Mouse (Mus musculus): Measurements from ENCODE around the gene Tmc6.

Tmc6 gene

DNA sequence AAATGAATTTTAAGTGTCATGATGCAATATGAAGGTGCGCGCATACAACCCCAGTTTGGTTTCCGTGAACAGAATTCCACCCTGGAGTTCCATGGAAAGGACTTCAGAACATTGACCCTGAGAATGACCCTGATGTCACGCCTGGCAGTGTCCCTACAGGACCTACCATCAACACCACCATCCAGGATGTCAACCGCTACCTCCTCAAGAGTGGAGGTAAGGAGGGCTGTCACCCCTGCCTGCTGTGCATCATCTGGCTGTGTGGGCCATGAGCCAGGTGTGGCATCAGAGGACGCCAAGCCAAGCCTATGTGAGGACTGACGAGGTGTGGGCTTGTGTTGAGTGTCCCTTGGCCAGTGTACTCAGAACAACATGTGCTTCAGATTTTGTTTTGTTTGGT is 26.1 kb downstream of the Tmc6 start:
- 97% methylated on average over 7 of the region's 7 CpGs for WGBS

DNA sequence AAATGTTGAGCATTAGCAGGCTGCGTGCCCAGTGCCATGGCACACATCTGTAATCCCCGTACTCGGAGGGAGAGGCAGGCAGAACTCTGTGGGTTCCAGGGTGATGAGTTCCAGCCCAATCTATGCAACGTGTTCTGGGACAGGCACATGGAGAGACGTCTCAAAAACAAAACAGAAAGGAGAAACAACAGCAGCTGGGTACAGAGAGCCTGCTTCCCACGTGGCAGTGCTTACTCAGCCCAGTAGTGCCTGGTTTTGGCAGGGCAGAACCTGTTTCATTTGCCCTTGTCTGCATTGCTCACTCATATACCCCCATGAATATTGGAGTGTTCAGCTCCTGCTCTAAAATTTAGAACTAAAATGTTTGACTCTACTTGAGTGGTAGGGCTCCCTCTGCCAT is 30.5 kb downstream of the Tmc6 start:
- WGBS = 53% methylated on average over 6 of the region's 6 CpGs

DNA sequence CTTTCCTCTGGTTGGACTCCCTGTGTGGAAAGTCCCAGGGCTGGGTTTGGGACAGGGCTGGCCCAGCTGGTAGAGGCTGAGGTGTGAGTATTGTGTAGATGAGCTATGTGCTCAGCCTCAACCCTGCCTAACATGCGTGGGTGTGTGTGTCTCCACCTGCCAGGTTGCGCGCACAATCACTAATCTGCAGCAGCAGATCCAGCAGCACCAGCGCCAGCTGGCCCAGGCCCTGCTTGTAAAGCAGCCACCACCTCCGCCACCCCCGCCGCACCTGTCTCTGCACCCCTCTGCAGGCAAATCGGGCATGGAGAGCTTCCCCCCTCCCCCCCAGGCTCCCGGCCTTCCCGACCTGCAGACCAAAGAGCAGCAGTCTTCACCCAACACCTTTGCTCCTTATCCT is 32.6 kb downstream of the Tmc6 start:
- 51% methylated on average over 10 of the region's 10 CpGs for WGBS

DNA sequence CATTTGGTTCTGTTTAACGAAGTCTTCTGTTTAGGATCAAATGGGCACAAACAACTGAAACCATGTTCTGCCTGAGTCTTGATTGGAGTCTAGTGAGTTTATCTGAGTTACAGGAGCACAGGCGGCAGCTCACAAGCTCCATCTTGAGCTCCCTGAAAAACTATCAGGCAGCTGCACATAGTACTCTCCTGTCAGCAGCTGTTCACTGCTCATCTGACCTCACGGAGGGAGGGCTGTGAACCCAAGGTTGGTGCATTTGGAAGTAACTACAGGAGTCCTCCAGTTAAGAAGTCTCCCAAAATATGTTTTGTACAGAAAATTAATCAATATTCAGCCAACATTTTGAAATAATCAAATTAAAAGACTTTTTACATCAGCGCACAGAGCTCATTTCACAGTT is 33.4 kb downstream of the Tmc6 start:
- WGBS = 76% methylated on average over 4 of the region's 4 CpGs

DNA sequence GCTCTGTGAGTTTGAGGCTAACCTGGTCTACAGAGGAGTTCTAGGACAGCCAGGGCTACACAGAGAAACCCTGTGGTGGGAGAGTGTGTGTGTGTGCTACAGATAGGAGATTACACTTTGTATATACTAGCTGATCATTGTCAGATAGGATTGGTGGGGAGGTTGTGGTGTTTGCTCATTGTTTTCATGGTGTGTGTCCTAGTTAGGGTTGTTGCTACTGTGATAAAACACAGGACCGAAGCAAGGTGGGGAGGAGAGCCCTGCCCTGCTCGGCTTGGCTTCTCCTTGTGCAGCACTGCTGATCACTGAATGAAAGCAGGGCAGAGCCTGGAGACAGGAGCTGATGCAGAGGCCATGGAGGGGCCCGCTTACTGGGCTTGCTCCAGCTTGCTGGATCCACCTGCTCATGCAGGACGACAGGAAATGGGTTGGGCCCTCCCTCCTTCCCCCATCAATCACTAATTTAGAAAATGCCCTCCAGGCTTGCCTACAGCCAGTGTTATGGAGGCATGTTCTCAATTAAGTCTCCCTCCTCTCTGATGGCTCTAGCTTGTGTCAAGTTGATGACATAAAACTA is 38.5 kb downstream of the Tmc6 start:
- WGBS = 83% methylated on average over 4 of the region's 4 CpGs

DNA sequence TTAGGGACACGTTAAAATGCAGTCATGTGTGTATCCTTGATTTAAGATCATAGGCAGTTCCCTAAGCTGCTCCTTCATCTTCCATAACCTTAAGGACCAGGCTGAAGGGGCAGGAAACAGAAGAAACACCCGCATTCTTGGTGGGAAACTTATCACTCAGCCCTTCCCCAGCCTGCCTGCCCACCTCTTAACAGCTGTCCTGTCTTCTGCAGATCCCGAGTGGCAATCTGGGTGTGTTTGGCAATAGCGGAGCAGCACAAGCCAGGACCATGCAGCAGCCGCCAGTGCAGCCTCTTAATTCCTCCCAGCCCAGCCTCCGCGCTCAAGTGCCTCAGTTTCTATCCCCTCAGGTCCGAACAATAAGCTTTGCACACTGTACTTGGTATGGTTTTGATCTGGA is 39.3 kb downstream of the Tmc6 start:
- 62% methylated on average over 8 of the region's 8 CpGs for whole genome bisulfite sequencing

DNA sequence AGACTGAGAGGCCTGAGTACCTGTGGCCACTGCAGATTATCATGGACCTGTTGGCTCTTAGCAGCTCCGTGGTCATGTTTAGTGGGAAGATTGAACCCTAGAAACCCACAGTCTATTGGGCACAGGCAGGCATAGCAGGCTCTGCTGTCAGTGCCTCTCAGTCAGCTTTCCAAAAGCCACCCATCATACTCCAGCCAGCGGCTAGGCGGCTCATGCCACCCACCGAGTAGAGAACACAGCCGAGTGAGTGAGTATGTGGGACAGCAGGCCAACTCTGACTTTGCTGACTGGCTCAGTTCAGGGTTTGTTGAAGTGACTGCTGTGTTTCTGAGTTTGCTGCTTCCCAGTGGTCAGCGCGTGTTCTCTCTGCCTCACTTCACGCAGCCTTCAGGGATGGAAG is 39.8 kb downstream of the Tmc6 start:
- WGBS = 66% methylated on average over 8 of the region's 8 CpGs

DNA sequence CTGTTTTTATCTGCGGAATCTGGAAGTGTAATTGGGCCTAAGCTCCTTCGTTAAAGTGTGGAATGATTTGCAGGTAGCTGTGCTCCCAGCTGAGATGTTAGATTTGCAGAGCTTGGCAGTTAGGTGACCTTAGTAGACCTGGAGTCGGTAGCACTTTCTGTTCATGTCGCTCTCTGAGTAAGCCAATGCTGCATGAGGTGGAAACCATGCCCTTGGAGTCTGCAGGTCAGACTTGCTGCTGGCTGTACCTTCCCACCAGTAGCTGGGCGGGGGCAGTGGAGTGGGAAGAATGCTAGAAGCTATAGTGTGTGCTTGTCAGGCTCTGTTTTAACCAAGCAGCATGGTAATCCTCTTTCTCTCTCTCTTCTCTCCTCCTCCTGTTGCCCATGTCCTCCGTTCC is 40.9 kb downstream of the Tmc6 start:
- 78% methylated on average over 6 of the region's 6 CpGs for whole genome bisulfite sequencing

DNA sequence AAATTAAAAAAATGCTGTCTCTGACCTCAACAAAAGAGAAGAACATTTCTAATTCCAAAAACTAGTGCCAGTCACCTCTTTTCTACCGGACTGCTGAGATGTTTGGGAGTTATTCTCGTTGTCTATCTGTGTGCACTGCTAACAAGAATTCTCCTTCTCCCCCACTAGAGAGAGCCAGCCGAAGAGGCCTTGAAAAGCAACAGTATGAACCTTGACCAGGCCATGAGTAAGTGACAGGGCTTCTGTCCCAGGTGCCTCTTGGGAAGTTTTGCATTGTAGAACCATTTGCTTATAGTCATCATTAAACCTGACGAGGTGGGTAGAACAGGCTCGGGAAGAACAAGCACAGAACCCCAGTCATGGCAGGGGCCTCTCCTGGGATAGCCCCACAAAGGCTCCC is 43.9 kb downstream of the Tmc6 start:
- WGBS = 89% methylated on average over 5 of the region's 5 CpGs

DNA sequence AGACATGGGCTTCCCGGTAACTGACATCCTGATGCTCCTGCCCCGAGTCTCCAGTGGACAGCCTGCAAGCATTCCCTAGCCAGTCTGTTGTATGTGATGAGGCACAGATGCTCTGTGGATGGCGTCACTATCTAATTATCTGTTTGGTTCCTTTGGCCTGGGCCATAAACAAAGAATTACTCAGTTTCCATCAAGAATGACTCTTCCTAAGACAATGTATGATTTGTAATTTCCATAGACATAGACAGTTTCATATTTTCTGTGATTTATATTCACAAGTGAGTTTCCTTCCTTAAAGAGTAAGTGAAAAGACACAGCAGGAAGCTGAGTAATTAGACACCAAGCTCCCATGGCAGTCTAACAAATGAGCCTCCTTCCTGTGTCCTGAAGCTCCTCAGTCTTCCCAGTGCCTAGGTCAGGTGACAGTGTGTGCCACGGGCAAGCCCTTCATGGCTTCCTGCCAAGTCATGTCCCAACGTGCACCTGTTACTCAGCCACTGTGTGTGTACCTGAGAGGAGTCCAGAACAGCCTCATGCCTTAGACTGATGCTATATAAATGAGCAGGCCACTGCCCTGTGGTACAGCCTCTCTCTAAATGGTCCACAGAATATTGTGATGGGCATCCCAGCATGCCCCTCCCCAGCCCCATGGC is 45.8 kb downstream of the Tmc6 start:
- WGBS = 49% methylated on average over 5 of the region's 5 CpGs

DNA sequence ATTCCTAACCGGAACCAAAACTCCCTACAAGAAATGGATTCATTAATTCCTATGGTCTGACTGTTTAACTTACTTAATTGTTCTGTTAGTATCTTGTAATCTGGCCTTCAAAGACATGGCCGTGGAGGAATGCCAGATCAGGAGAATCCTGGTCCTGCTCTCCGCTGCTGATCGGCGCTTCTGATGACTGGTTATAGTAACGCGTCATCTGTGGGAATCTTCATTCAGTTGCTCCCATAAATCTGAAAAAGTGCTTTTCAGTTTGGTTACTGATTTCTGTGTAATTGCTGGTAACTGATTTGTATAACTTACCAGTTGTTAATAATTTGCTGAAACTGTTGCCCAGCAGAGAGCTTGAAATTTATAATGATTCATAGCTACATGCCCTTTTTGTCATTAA is 50.5 kb downstream of the Tmc6 start:
- 84% methylated on average over 7 of the region's 7 CpGs for WGBS

DNA sequence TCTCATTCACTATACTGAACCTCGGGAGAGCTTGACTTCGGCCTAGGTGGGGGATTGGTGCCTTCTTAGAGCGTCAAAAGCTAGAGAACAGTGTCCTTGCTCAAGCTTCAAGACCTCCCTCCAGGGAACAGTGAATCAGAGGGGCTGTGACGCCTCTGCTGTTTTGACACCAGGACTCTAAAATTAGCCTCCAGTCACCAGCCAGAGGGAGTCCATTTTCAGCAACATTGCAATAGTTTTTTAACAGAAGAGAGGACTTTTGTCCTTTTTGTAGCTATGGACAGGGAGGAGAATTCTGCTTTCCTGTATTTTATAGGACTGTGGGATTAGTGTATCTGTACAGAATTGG is 51.5 kb downstream of the Tmc6 start:
- 52% methylated on average over 4 of the region's 4 CpGs for whole genome bisulfite sequencing

DNA sequence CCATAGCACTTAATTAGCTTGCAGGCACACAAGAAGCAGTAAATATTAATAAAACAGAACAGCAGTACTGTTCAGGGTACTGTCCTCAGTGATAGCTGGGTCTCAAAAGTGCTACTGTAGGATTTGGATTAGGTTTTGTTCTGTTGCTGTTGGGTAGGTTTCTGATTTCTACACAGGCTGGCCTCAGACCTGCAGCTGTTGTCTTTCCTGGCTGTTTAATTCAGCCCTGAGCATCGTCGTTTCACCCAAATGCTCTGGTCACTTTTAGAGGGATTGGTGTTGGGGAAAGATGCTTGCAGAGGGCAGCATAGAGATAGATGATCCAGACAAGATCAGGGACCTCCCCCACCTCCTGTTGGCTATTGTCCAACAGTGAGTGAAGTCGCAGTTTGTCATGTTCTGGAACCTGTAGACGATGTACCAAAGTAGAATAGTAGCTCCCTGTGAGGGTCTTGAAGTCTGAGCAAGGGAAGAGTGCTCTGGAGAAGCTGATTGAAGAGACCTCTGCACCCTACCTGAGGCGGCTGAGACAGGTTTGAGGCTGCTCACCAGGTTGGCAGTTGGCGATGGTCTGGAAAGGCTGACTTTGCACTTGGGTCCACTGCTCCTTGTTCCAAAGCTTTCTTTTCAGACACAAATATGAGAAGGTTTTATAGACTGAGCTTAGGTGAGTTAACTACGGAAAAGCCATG is 52.1 kb downstream of the Tmc6 start:
- WGBS = 68% methylated on average over 7 of the region's 7 CpGs

DNA sequence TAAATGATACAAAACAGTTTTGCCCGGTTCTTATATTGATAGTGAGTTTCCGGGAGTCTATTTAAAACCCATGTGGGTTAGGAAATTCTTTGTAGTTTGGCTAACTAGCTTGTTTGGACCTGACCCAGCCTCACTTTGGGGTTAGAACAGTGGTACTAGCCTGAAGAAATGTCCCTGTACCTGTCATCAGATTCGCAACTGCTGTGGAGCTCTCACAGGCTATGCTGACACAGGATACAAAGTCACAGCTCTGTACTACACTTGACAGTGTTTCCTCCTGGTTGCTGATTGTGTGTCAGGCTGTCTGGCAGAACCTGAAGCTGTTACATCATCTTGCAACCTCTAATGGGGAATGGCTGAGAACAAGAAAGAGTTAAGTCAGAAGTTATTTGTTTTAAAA is 52.7 kb downstream of the Tmc6 start:
- WGBS = 47% methylated on average over 3 of the region's 3 CpGs

DNA sequence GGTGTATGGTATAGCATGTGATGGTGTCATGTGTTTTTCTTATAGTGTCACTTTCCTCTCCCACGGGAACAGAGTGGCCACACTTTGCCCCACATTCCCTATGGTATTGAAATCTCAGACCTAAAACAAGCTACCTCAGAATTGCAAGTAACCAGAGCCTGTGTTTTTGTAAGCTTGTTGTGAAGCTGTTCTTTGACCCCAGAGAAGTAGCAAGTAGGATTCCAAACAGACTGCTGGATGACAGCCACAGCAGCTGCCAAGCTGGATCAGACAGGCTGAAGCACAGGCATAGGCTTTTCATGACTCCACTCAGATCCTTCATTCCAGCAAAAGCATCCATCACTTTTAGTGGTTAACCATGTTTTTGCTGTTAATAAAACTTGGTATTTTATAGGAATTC is 53.2 kb downstream of the Tmc6 start:
- WGBS = 17% methylated on average over 1 of the region's 1 CpGs

DNA sequence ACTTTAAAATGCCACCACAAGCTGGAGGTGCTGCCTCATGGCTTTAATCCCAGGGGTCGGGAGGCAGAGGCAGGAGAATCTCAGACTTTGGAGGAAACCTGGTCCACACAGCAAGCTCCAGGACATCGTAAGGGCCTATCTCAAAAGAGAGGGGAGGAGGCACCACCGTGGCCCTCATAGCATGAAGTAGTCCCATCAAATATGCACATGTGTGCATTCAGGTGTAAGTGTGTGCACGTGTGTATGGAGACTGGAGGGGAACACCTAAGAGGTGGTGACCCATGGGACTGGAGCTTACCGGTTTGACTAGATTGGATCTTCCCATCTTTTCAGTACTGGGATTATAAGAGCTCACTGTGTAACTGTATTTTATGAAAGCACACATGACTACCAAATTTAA is 53.8 kb downstream of the Tmc6 start:
- WGBS = 85% methylated on average over 5 of the region's 5 CpGs

DNA sequence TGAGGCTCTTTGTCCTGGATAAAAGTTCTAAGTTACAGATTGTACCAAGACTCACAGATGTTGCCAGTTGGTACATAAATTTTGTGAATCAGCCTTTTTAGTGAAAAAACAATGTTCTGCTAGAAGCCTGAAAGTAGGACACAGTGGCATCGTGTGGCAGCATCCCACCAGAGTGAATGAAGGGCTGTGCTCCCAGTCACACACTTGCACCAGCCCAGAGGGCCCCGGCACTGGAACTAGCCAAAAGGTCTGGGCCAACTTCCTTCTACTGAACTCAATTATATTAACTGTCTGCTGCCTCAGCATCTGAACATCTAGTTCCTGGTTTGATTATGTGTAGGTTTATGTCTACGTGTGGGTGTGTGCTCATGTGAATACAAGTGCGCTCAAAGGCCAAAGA is 55.0 kb downstream of the Tmc6 start:
- WGBS = 58% methylated on average over 4 of the region's 4 CpGs

DNA sequence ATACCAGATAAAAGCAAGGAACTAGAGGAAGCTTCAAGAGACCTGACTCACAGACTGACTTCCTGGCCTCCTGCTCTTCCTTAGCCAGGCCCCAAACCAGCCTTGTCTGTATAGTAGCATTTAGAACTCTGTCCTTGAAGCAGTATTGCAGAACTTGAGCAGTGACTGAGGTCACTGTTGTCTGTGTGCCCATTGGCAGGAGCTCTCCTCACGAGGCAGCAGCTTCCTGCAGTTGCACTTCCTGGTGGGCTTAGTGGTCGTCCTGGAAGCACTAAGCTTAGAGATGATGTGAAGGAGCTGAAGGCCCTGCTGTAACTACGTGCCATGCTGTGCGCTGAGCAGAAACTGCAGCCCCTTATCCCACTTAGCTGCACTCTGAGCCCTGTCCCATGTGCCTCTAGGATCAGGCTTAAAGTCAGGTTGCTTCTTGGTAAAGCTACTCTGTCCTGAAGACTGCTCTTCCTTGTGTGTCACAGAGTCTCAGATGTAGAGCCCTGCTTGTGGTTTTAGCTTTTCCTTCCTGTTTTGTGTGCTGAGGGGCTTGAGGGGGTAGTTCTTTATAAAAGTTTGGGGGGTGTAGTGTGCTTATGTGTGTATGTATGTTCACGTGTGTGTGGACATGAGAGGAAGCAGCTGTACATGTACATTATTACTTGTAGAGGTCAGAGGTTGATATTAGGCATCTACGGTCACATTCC is 57.2 kb downstream of the Tmc6 start:
- WGBS = 74% methylated on average over 6 of the region's 6 CpGs

DNA sequence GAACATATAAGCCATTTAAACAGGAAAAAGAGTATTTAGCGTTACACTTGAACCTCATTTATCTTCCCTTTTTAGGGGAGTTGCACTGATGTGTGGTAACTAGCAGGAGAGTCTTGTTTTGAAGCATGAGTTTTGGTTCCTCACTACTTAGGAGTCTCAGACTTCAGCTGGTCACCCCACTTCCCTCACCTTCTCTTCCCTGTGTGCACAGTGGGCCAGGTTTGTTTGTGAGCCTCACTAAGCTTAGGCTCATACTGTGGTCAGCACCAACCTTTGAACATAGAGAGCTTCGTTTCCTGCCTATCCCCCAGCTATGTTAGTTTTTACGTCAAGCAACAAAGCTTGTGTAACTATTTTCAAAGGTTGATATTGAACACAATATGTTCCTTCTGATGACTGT is 63.2 kb downstream of the Tmc6 start:
- 71% methylated on average over 3 of the region's 3 CpGs for WGBS

Measured in cerebral cortex, adult 2 months (tissue).